Mouse (Mus musculus) kidney, embryonic 16.5 days (tissue): ENCODE results near the gene Apopt1. TPM values are rescaled to one million over a fixed set of nuclear protein-coding genes. Genes with fewer than 3 reads are reported as not detected.

Source experiments
- ATAC-seq: fragments of 200-750 bp; cut with Nextera tagmentation; 2 replicates; pipeline ENCODE4 v1.8.0; 2017; ENCODE audit warnings: moderate TSS enrichment; ENCODE audit not compliant: low FRiP score, low TSS enrichment
- H3K27ac ChIP-seq: fragments of 300-500 bp; sonication (generic); 2 replicates; pipeline ENCODE4 v1.5.1; 2014; ENCODE audit warnings: low read length
- H3K27me3 ChIP-seq: fragments of 300-500 bp; sonication (generic); 2 replicates; pipeline ENCODE4 v1.6.1; 2014; ENCODE audit warnings: low read length, control low read depth, mixed read lengths; ENCODE audit not compliant: insufficient read depth
- H3K36me3 ChIP-seq: fragments of 300-500 bp; sonication (generic); 2 replicates; pipeline ENCODE4 v1.6.1; 2014; ENCODE audit warnings: low read length, control low read depth, mixed read lengths; ENCODE audit not compliant: insufficient read depth
- H3K4me1 ChIP-seq: fragments of 300-500 bp; sonication (generic); 2 replicates; pipeline ENCODE4 v1.6.1; 2014; ENCODE audit warnings: low read length, control low read depth, mixed read lengths; ENCODE audit not compliant: insufficient read depth
- H3K4me2 ChIP-seq: fragments of 300-500 bp; sonication (generic); replicated peaks from 2 replicates; pipeline ENCODE4 v1.6.1; 2014; ENCODE audit warnings: low read depth, low read length
- H3K4me3 ChIP-seq: fragments of 300-500 bp; sonication (generic); 2 replicates; pipeline ENCODE4 v1.5.1; 2014; ENCODE audit warnings: mild to moderate bottlenecking, low read length
- H3K9ac ChIP-seq: fragments of 300-500 bp; sonication (generic); replicated peaks from 2 replicates; pipeline ENCODE4 v1.6.1; 2014; ENCODE audit warnings: low read length
- H3K9me3 ChIP-seq: fragments of 300-500 bp; sonication (generic); 2 replicates; pipeline ENCODE4 v1.6.1; 2016; ENCODE audit warnings: low read length, control low read depth
- WGBS: fragments of 180-500 bp; shearing (Covaris S2); extraction: QIAGEN DNeasy Blood & Tissue Kit; methylation state at CpG from one replicate; pipeline ENCODE4 v1.1.7; 2014; 5-methylcytosine and 5-hydroxymethylcytosine counted together
- polyA plus RNA-seq: library from polyadenylated mRNA; unstranded; fragments of >200 nt; fragmentation: Nextera tagmentation; extraction: Ambion mirVana; gene quantifications from 2 replicates; pipeline ENCODE4 v1.2.1, GENCODE M21; 2015

Apopt1 gene
- polyA plus RNA-seq: 54.8 TPM in 2 replicates

DNA sequence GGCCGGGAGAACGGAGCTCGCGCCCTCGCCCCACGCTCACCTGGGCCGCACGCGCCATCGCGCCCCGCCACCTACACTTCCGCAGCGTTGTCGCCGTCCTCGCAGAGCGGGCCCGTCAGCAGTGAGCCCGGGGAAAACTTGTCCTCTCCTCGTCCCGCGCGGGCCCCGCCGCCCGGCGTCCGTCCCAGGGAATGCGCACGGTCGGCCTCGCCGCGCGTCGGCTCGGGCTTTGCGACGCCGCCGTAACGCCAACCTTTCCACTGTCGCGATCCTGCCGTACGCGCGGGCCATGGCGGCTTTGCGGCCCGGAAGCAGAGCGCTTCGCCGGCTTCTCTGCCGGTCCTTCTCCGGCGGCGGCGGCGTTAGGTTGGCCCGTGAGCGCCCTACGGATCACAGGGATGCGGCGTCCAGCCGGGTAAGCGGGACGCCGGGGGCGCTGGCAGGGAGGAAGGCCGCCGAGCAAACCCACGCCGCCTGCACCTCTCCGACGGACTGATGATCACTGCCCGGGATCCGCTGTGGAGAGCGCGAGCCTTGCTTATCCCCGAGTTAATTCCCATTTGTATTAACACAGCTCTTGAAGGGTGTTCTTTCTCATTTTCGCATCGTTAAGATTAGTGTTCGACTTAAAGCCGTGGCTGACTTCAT lies at the start of gene Apopt1, which contains the start of gene Bag5:
Apopt1 (plus strand) TSS at position 258 of the 648 bp plus-strand sequence.
Bag5 (minus strand) TSS at position 254 of the 648 bp plus-strand sequence.
- Histone ChIP-seq H3K9ac (peak within 1 kb of the TSS; percentile 96), H3K9me3 (no peaks in the 10 kb centered on the region), H3K27ac (peak within 1 kb of the TSS; percentile 80), H3K27me3 (no peaks in the 10 kb centered on the region), H3K4me2 (peak within 1 kb of the TSS; percentile 57), H3K4me3 (peak within 1 kb of the TSS; percentile 93), H3K36me3 (peaks cover 25% of the 10 kb centered on the region), H3K4me1 (peaks cover 23% of the 10 kb centered on the region)
- peak; percentile 94 for ATAC-seq
- WGBS: under 1% methylated on average over 81 of the region's 86 CpGs

DNA sequence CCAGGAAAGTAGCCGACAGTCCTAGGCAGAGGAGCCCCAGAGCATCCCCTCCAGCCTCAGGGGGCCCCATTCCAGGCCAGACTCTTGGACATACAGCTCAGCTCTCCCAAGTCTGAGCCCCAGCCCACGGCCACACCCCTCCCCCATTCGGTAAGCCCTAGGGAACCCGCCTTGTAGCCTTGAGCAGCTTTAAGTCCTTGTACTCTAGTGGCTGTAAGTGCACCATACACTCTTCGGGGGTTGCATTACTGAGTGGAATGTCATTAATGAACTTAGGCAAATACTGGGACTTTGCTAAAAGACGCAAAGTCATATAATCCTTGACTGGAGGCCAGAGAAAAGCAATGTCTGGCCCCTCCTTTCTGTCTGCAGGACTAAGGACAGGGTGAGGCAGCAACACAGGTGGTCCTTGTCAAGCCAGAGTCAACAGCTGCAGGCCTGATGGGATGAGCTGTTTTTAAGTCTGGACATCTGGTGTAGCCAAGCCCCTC lies 48.9 kb upstream of the Apopt1 start:
- Histone ChIP-seq H3K9me3 (no peaks in the 10 kb centered on the region), H3K9ac (no peak overlapping the region), H3K4me2 (peak overlapping the region; percentile 21; the same call in 1 of the 2 replicates), H3K36me3 (peaks cover 10% of the 10 kb centered on the region), H3K4me3 (no peak overlapping the region), H3K27ac (peak overlapping the region; percentile 86), H3K4me1 (peaks cover 36% of the 10 kb centered on the region), H3K27me3 (no peaks in the 10 kb centered on the region)
- WGBS: 22% methylated on average over 6 of the region's 6 CpGs
- ATAC-seq: peak; percentile 79

DNA sequence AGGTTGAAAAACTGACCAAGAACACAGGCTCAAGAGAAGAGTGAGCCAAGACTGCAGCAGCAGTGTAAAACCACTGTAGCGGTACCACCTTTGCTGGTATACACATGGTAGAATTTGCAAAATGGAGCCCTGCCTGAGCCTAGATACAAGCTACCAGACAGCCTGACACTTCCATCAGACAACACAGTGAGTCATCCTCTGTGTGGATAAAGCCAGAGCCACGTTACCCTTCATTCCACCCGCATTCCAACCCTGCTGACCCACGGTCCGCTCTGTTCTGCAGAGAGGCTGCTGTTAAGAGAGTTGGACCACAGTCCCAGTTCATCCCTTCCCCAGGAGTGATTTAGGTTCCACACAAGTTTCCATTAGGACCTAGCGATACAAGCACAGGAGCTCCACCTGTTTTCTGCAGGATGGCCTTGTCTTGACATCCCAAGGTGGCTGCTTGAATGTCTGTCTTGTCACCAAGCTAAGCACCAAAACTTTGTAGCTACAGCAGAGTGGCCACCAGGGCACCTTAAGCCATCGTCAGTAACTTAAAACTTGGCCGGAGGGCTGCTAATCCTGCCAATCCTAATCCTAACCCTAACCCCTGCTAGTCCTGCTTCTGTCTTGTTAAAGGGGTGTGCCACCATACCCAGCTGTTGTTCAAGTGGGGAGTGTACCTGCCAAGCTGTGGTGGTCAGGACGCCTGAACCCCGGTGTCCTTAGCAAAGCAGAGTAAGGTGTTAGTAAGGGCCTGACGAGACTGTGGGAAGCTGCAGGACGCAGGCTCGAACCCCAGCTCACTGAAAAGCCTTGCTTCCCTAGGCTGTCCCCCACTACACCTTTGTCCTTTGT lies 47.8 kb upstream of the Apopt1 start:
- H3K4me2 ChIP-seq: no peak overlapping the region
- peaks cover 9% of the 10 kb centered on the region for H3K36me3 ChIP-seq
- peaks cover 47% of the 10 kb centered on the region for H3K4me1 ChIP-seq
- no peak overlapping the region for H3K27ac ChIP-seq
- H3K4me3 ChIP-seq: no peak overlapping the region
- no peak for ATAC-seq
- 82% methylated on average over 13 of the region's 13 CpGs for WGBS
- no peaks in the 10 kb centered on the region for H3K9me3 ChIP-seq
- peaks cover 3% of the 10 kb centered on the region for H3K27me3 ChIP-seq
- H3K9ac ChIP-seq: no peak overlapping the region

DNA sequence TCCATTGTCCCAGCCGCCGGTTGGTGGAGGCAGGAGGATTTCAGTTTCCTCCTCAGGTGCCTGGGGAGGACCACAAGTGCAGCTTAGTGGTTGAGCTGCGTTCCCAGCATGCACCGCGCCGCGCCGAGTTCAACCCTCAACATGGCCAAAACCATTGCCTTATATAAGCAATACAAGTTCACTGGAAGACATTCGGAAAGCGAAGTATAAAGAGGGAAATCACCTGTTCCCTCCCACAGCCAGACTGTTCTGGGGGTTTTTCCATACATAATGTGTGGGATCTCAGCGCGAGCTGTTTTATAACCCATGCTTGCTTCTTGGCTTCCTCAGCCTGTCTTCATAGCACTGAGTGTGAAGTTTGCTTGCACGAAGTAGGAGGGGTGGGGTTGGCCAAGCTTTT lies 46.7 kb upstream of the Apopt1 start:
- Histone ChIP-seq H3K36me3 (peaks cover 5% of the 10 kb centered on the region; the same call in 1 of the 2 replicates), H3K27ac (no peak overlapping the region), H3K4me2 (no peak overlapping the region), H3K9ac (no peak overlapping the region), H3K4me3 (no peak overlapping the region), H3K9me3 (no peaks in the 10 kb centered on the region), H3K27me3 (peaks cover 13% of the 10 kb centered on the region), H3K4me1 (peaks cover 58% of the 10 kb centered on the region)
- no peak for ATAC-seq
- 75% methylated on average over 13 of the region's 13 CpGs for WGBS

DNA sequence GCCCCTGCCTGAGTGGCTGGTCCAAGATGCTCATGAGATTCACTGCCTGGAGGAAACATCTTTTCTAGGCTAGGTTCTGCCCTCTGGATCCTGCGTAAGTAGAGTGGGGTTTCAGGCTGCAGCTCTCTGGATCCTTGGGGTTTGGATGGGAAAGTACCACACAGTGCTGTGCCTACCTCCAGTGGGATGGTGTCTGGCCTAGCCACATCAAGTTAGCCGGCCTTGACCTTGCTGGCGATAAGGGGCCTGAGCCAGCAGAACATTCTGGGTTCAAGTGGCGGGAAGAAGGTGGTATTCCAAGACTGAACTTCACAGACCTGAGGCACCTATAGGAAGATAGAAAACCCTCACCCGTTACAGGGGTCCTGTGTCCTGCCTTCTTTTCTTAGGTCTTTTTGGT lies 45.6 kb upstream of the Apopt1 start:
- Histone ChIP-seq H3K4me2 (no peak overlapping the region), H3K36me3 (no peaks in the 10 kb centered on the region), H3K9ac (no peak overlapping the region), H3K27me3 (peaks cover 21% of the 10 kb centered on the region), H3K4me3 (no peak overlapping the region), H3K27ac (no peak overlapping the region), H3K4me1 (peaks cover 68% of the 10 kb centered on the region), H3K9me3 (no peaks in the 10 kb centered on the region)
- 89% methylated on average over 5 of the region's 5 CpGs for WGBS
- no peak for ATAC-seq

DNA sequence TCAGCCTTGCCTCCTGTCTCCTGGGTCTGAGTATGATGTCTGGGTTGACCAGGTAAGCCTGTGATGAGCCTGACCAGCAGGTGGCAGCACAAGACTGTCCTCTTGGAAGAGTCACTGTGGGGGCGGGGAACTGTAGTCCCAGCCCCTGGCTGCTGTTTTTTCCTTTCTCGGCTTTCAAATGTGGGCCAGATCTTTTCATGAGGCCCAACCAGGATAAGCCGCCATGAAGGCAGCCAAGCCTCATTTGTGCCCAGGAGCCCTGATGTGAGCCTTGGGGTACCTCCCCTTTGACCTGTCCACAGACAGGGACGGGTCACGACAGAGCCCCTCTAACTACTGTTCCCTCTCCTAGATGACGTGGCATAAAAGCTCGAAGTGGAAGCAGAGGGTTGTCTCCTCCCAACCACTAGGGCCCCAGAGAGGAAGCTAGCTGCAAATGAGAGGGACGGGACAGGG lies 44.6 kb upstream of the Apopt1 start:
- peak overlapping the region; percentile 57 for H3K4me2 ChIP-seq
- H3K4me3 ChIP-seq: peak overlapping the region; percentile 32
- WGBS: under 1% methylated on average over 8 of the region's 8 CpGs
- H3K4me1 ChIP-seq: peaks cover 65% of the 10 kb centered on the region
- peak overlapping the region; percentile 66 for H3K9ac ChIP-seq
- H3K27ac ChIP-seq: peak overlapping the region; percentile 93
- H3K36me3 ChIP-seq: no peaks in the 10 kb centered on the region
- peak; percentile 55 for ATAC-seq
- H3K27me3 ChIP-seq: peaks cover 32% of the 10 kb centered on the region
- no peaks in the 10 kb centered on the region for H3K9me3 ChIP-seq

DNA sequence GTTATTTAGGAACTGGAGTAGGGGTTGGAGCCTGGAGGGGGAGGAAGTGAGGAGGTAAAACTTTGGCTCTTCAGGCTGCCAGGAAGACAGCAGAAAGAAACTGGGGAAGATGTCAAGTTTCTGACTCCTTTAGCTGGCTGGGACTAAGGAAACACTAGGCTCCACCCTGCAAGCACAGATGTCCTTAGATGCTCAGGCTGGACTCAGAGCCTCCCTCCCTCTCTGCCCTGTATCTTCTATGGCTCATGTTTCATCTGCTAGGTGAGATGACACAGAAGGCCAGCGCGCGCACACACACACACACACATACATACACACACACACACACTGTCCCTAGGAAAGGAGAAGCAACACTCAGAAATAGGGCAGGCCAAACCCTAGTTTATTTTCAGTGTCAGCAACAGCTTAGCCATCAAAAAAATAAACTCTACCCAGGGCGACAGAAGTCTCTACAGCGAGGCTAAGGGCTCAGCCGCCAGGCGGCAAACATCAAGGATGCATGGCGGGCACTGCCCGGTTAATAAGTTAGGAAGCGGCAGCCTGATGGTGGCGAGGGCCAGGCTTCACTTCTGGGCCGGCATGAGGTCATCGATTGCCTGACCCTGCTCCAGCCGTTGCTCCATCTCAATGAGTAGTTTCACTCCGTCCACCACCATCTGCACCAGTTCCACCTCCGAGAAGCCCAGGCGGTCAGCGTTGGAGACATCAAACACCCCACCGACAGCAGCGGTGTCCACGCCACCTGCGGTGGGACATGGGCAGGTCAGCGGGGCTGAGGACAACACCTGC lies 43.9 kb upstream of the Apopt1 start:
- ATAC-seq: peak; percentile 11; the same call in 1 of the 2 replicates
- no peaks in the 10 kb centered on the region for H3K36me3 ChIP-seq
- H3K27me3 ChIP-seq: peaks cover 39% of the 10 kb centered on the region
- H3K4me3 ChIP-seq: no peak overlapping the region
- peak overlapping the region; percentile 57 for H3K4me2 ChIP-seq
- peak overlapping the region; percentile 93 for H3K27ac ChIP-seq
- H3K4me1 ChIP-seq: peaks cover 58% of the 10 kb centered on the region
- no peaks in the 10 kb centered on the region for H3K9me3 ChIP-seq
- 55% methylated on average over 23 of the region's 23 CpGs for WGBS
- peak overlapping the region; percentile 66 for H3K9ac ChIP-seq

DNA sequence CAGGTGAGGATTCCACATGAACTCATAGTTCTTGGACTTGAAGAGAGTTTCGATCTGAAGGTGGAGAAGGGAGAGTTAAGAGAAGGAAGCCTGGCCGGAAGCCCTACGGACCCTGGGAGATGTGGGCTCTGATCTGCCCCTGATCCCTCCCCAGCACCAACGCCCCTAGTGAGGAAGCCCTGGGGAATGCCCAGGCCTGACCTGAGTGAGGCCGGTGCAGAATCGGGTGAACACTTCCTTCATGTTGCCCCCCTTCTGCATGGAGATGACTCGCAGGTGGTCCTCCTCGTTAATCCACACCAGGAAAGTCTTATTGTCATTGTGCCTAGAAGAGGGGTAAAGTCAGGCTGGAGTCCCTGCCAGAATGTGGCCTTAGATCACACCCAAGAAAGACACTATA lies 43.1 kb upstream of the Apopt1 start:
- no peak overlapping the region for H3K9ac ChIP-seq
- peaks cover 39% of the 10 kb centered on the region for H3K27me3 ChIP-seq
- peak overlapping the region; percentile 59; the same call in 1 of the 2 replicates for H3K4me3 ChIP-seq
- peaks cover 52% of the 10 kb centered on the region for H3K4me1 ChIP-seq
- ATAC-seq: no peak
- H3K36me3 ChIP-seq: no peaks in the 10 kb centered on the region
- no peak overlapping the region for H3K4me2 ChIP-seq
- no peaks in the 10 kb centered on the region for H3K9me3 ChIP-seq
- no peak overlapping the region for H3K27ac ChIP-seq
- WGBS: 65% methylated on average over 8 of the region's 8 CpGs

DNA sequence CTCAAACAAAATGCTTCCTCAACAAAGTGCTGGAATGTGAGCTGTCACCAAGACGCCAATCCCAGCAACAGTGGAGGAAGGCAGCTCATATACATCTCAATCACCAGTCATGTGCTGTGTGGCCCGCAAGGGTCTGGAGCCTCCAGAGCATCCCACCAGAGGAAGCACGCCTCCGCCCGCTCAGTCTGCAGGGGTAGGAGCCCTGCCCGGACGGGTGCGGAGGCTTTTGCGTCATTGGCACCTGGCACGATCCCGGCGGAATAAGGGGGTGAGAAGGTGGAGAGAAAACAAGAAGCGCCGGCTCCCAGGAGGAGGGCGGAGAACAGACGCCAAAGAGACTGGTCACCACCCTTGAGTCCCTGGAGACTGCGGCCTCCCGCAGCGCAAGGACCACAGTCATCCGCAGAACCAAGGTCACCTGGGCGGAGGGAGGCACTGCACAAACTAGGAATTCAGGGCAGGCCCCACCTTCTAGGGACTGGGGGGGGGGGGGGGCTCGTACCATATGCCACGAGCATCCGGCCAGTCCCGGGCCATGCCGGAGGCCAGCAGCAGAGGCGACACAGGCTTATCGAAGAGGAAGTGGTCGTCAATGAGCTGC lies 42.6 kb upstream of the Apopt1 start:
- Histone ChIP-seq H3K9ac (no peak overlapping the region; the same call in 1 of the 2 replicates), H3K4me2 (peak overlapping the region; percentile 91), H3K36me3 (no peaks in the 10 kb centered on the region), H3K4me3 (peak overlapping the region; percentile 59), H3K4me1 (peaks cover 47% of the 10 kb centered on the region), H3K27ac (no peak overlapping the region), H3K9me3 (no peaks in the 10 kb centered on the region), H3K27me3 (peaks cover 39% of the 10 kb centered on the region)
- no peak for ATAC-seq
- WGBS: 13% methylated on average over 29 of the region's 29 CpGs
